Mouse (Mus musculus) E14TG2a.4 (cell line): ENCODE data around the gene Tada1.
A peak's percentile ranks its signal among the peaks of the same experiment; 100 is the strongest.

Experiments
- H3K27me3 ChIP-seq: 2 replicates; pipeline ENCODE4 v1.6.1; 2014; ENCODE audit warnings: low read length, control low read depth; ENCODE audit not compliant: insufficient read depth
- H3K36me3 ChIP-seq: 2 replicates; pipeline ENCODE4 v1.6.1; 2014; ENCODE audit warnings: low read length, control low read depth; ENCODE audit not compliant: insufficient read depth
- H3K4me1 ChIP-seq: replicated peaks from 2 replicates; pipeline ENCODE4 v1.6.1; 2014; ENCODE audit warnings: low read depth, low read length, control low read depth
- H3K4me3 ChIP-seq: replicated peaks from 2 replicates; pipeline ENCODE4 v1.5.1; 2014; ENCODE audit warnings: mild to moderate bottlenecking, low read length
- H3K9me3 ChIP-seq: 2 replicates; pipeline ENCODE4 v1.6.1; 2014; ENCODE audit warnings: low read length, control low read depth
- CTCF ChIP-seq: conservative IDR thresholded peaks from 2 replicates; pipeline ENCODE4 v1.5.1; 2014; ENCODE audit warnings: low read length
- NANOG ChIP-seq: IDR thresholded peaks from 2 replicates; pipeline ENCODE4 v1.6.1; 2014; ENCODE audit warnings: borderline replicate concordance, low read length, mixed read lengths
- POU5F1 ChIP-seq: IDR thresholded peaks from 2 replicates; pipeline ENCODE4 v1.6.1; 2014; ENCODE audit warnings: low read length, borderline replicate concordance

Tada1 gene

GRCm38 (mm10) chr1:166391671-166392070 is 12.8 kb downstream of the Tada1 start:
- Histone ChIP-seq H3K9me3 (no peaks in the 10 kb centered on the region), H3K4me1 (no peaks in the 10 kb centered on the region), H3K27me3 (0 out of 2 replicates have a peak, but pooled peaks cover 4% of the 10 kb centered on the region), H3K36me3 (peaks cover 31% of the 10 kb centered on the region), H3K4me3 (no peak overlapping the region)
- TF ChIP-seq NANOG: no peak

DNA sequence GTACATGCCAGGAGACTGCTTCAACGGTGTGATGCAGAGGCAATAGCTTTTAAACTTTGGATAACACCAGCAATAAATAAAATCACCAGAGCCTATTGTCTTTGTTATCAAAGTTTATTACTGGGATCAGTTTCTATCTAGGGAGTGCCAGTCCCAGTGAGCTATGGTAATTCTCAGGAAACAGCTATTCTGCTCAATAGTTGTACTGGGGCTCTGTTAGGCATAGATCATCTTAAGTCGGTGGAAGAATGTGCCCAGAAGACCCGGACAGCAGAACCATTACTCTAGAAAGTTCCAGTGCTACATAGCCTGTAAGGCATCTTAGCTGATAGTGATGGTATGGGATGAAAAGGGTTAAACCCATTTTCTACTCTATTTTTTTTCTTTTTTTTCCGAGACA is 15.9 kb downstream of the Tada1 start:
- TF ChIP-seq CTCF (no peak), POU5F1 (no peak)
- Histone ChIP-seq H3K4me3 (no peak overlapping the region), H3K36me3 (peaks cover 23% of the 10 kb centered on the region), H3K9me3 (no peaks in the 10 kb centered on the region), H3K4me1 (no peaks in the 10 kb centered on the region), H3K27me3 (0 out of 2 replicates have a peak, but pooled peaks cover 4% of the 10 kb centered on the region)

DNA sequence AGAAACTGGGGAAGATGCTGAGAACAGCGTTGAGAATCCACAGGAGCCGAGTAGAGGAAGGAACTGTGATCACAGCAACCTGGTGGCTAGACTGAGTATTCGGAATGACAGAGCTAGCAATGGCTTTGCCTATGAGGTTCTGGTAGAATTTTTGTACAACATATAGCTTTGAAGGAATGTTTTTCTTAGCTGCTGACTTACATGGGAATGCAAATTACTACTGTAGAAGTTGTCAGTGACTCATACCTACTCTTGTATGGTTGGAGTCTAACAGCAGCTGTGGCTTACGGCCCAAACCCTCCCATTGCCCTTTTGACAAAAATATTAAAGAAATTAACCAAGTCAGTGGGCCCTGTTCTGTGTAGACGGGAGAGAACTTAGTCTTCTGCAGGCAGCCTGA is 16.8 kb downstream of the Tada1 start:
- TF ChIP-seq POU5F1: no peak
- no peak for TF ChIP-seq CTCF
- no peak for TF ChIP-seq NANOG
- no peaks in the 10 kb centered on the region for H3K4me1 ChIP-seq

GRCm38 (mm10) chr1:166396381-166396780 is 17.5 kb downstream of the Tada1 start:
- Histone ChIP-seq H3K9me3 (no peaks in the 10 kb centered on the region), H3K36me3 (peaks cover 14% of the 10 kb centered on the region; the same call in 1 of the 2 replicates), H3K4me3 (no peak overlapping the region), H3K4me1 (no peaks in the 10 kb centered on the region), H3K27me3 (0 out of 2 replicates have a peak, but pooled peaks cover 4% of the 10 kb centered on the region)
- TF ChIP-seq CTCF (no peak), NANOG (no peak), POU5F1 (no peak)

More for the DNA sequence above, 16.8 kb downstream of the Tada1 start:
- H3K27me3 ChIP-seq: 0 out of 2 replicates have a peak, but pooled peaks cover 4% of the 10 kb centered on the region
- H3K9me3 ChIP-seq: no peaks in the 10 kb centered on the region
- peaks cover 18% of the 10 kb centered on the region; the same call in 1 of the 2 replicates for H3K36me3 ChIP-seq
- H3K4me3 ChIP-seq: no peak overlapping the region

DNA sequence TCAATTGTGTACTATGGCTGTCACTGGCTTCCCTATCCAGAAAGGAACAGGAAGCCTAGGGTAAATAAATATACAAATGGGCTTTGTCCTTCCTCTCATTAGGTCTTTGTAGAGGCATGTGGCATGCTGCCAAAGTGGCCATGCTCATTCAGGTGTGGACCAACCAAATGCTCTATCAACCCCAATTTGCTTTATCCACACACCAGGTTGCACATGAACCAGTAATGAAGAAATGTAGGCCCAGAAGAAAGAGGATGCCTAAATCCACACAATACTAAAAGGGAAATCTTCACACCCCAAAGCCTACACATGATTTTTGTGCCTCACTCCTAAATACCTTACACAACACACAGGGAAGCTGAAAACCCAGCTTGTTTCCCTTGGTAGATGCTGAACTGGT is 22.6 kb downstream of the Tada1 start:
- Histone ChIP-seq H3K4me1 (no peaks in the 10 kb centered on the region), H3K36me3 (peaks cover 6% of the 10 kb centered on the region; the same call in 1 of the 2 replicates), H3K4me3 (no peak overlapping the region), H3K9me3 (no peaks in the 10 kb centered on the region), H3K27me3 (peaks cover 25% of the 10 kb centered on the region)
- no peak for TF ChIP-seq POU5F1
- no peak for TF ChIP-seq CTCF
- no peak for TF ChIP-seq NANOG

GRCm38 (mm10) chr1:166402003-166402402 is 23.1 kb downstream of the Tada1 start:
- Histone ChIP-seq H3K27me3 (peaks cover 29% of the 10 kb centered on the region), H3K4me3 (no peak overlapping the region), H3K9me3 (no peaks in the 10 kb centered on the region), H3K4me1 (no peaks in the 10 kb centered on the region), H3K36me3 (peaks cover 6% of the 10 kb centered on the region; the same call in 1 of the 2 replicates)
- TF ChIP-seq NANOG (no peak), POU5F1 (no peak), CTCF (no peak)

GRCm38 (mm10) chr1:166403846-166404245 is 24.9 kb downstream of the Tada1 start:
- H3K36me3 ChIP-seq: peaks cover 4% of the 10 kb centered on the region; the same call in 1 of the 2 replicates
- H3K4me3 ChIP-seq: no peak overlapping the region
- no peak for TF ChIP-seq NANOG
- no peak for TF ChIP-seq POU5F1
- no peak for TF ChIP-seq CTCF
- H3K27me3 ChIP-seq: peaks cover 47% of the 10 kb centered on the region
- H3K4me1 ChIP-seq: peaks cover under 1% of the 10 kb centered on the region; the same call in 1 of the 2 replicates
- H3K9me3 ChIP-seq: no peaks in the 10 kb centered on the region

- TF ChIP-seq CTCF: no peak
- TF ChIP-seq POU5F1: no peak
- no peak for TF ChIP-seq NANOG
- Histone ChIP-seq H3K4me1 (peaks cover 4% of the 10 kb centered on the region; the same call in 1 of the 2 replicates), H3K4me3 (peak overlapping the region; percentile 70), H3K27me3 (peaks cover 82% of the 10 kb centered on the region), H3K36me3 (no peaks in the 10 kb centered on the region), H3K9me3 (peaks cover 35% of the 10 kb centered on the region)
Observed at GRCm38 (mm10) chr1:166409177-166409700, 30.3 kb downstream of the Tada1 start.
